Mouse (Mus musculus): ENCODE measurements around the gene Tanc2.

Gene Tanc2

DNA sequence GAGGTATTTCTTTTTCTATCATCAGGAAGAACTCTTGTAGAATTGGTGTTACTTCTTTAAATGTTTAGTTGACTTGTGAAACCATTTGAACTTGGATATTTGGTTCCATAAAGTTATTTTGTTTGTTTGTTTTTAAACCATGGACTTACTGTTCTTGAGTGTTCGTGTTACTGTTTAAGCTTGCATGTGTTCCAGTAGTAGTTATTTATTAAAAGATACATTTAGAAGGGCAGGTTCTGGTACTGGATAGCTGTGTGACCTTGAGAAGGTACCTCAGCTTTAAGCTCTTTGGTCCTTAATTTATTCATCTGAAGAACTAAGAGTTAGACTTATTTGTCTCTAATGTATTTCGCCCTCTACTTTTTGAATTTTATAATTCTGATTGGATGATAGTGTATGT, 64.8 kb downstream of the Tanc2 start:
- DNase-seq = no peak

DNA sequence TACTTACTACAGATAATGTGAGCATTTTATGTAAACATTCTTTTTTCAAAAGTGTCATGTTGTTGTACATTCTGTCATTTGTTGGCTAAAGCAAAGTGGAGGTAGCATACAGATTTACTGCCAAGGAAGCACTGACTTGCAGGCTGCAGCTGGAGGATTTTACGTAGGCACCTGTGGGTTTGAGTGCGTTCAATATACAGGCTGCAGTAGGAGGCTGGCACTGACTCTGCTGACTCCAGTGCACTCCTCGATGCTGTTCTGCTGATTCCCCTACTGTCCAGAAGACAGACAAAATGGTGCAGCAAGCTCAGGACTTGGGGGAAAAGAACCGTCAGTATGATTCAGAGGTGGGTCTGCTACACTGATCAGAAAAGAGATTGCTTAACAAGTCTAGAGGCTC, 65.5 kb downstream of the Tanc2 start:
- DNase-seq = no peak

DNA sequence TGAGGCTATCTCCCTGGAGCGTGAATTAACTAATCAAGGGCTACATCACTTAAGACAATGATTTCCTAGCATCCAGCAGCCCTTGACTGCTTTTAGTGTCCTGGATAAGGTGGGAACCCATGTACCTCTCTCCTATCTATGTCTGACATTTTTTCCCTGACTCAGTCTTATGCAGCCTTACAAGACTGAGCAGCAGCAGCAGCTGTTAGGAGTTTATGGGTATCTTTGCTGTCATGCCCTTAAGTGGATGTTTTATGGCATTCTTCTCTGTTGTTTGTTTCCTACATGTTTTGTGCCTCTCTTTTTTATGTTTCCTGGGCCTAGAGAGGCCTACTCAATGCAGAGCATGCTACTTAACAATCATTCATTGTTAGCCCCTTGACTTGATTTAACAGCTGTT, 78.1 kb downstream of the Tanc2 start:
- DNase-seq = no peak

DNA sequence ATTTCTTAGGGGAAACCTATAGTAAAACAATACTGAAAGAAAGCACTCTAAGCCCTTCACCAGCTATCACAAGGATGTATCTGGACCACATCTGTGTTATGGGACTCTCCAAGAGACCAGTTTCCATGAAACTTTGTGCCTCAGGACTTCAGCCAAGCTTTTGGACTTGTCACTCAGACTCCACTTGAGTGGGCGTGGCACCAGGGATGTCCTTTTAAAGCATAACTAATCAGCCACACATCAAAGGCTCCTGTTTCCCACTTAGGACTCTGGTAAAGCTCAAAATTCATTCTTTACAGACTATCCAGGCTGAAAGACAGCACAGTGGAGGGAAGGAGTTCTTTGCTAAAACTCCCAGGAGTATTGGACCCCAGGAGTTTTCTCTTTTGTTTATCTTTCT, 89.2 kb downstream of the Tanc2 start:
- DNase-seq = no peak

DNA sequence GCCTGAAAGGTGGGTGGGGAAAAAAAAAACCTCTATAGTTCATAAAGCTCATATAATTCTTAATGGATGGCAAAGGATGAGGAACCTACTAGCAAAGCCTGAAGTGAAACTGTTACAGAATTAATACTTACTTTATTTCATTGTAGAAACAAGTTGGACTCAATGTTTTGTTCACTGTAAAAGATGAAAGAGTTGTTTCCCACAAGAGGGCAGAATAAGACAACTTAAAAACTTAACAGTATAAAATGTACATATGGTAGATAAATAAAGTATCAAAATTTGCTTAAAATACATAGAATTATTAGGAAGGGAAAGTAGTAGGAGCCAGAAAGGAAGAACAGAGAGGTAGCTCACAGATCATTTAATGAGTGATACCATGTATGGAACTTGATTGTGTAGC, 95.0 kb downstream of the Tanc2 start:
- DNase-seq = no peak

DNA sequence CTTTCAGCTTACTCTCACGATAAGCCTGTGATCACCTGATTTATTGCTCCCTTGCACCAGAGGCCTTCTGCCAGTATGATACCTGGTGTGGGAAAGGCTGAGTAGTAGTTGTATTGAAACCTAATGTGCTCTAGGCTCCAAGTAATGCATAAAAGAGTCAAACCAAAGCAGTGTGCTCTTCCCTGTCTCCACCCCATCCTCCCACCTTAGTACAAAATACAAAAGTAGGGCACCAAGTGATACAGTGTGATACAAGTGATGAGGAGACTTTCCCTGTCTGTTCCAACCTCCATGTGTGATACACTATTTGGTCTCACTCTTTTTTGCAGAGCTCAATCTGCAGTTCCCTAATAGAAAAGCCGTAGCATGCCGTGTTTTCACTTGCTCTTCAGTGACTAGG, 110.7 kb downstream of the Tanc2 start:
- DNase-seq = no peak

DNA sequence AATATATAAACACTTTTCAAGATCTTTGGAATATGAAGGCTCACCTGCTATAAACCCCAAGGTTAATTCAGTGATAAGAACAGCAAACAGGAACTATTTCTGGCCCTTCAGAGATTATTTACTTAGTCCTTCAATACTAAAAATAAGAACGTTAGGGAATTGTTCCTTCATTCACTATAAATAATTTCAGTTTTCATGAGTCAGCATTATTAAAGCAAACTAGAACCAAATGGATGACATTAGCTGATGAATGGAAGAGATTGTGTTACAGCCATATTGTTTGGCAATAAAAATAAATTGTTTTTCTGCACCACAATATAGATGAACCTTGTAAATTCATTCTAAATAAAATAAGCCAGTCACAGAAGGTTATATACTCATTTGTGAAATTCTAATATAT, 129.9 kb downstream of the Tanc2 start:
- no peak for DNase-seq

DNA sequence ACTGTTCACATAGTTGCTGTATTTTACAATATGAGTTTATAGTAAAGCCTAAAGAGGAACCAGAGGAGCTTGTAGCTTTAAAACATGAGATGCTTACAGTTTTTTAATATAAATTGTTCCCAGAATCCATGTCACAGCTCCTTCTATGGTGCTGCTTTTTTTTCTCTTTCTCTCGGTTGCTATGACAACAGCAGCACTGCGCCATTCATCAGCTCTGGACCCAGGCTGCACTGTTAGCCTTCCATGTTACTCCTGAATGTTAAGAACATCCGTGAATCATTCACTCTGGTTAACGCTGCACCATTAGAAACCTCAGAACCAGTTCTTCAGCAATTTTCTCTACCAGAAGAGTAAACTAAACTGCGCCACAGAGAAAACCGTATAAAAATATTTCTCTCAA, 141.8 kb downstream of the Tanc2 start:
- DNase-seq = peak; percentile 74

DNA sequence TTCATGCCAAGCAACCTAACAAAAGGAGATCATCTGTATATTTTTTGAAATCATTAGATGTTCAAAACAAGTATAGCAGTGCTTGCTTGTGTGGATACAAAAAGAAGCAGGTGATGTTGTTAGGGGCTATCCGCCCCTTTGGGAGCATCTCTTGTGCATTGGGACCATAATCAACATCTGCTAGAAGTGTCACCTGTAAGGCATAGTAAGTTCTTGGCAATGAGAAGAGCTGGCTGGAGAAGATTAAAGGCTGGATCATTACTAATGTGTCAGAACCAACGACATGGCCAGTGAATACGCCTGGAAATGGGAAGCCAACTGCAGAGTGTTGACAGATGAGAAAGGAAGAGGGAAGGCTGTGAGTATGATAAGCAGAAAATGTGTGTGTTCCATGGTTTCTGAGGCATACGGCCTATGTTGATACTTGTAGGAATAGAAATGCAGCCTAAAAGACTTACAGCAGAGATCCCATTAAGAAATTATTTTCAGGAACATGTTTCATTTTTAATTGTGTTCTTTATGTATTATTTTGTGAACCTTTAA, 142.3 kb downstream of the Tanc2 start:
- no peak for DNase-seq

DNA sequence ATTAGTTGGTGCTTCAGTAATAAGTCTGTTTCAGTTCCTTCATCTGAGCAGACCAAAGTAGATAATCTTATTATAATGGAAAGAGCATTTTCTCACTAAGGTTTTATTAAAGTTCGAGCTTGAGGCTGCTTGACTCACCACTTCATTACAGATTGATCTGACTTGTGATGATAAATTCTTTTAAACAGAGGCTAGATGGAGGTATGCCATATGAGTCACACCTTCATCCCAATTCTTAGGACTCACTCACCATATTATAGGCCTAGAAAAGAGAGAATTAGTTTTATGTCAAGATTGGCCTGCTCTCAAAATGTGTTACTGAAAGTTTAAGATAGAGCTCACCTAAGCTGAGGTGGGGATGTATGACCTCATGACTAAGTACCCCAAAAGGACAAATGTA, 153.4 kb downstream of the Tanc2 start:
- no peak for DNase-seq

DNA sequence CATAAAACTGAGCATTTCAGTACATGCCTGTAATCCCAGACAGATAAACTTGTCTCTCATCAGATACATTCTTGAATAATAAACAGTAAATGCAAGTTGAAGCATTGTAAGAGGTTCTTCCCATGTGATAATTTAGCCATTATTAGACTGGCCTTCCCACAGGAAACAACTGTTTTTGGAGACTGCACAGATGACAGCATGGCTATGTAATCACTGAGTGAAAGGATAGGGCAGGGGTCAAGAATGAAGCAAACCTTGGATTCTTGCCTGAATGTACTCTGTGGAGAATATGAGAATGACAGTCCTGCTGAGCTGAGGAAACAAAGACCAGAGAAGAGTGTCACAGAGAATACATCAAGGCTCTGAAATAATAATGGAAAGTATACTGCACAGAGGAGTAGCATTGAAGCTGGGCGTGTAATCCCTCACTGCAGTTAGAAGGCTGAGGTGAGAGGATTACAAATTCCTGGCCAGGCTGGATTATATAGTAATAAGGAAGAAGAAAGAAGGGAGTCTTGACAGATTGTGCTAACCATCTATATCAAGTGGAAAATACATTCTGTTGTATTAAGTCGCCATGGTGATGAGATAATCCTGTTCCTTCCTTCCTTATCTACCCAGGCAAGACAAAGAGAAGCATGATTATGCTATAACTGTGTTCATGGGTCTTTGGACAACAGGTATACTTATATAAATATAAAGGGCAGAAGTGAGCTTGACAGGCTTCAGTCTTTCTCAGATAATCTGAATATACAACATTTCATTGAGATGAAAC, 159.7 kb downstream of the Tanc2 start:
- no peak for DNase-seq

DNA sequence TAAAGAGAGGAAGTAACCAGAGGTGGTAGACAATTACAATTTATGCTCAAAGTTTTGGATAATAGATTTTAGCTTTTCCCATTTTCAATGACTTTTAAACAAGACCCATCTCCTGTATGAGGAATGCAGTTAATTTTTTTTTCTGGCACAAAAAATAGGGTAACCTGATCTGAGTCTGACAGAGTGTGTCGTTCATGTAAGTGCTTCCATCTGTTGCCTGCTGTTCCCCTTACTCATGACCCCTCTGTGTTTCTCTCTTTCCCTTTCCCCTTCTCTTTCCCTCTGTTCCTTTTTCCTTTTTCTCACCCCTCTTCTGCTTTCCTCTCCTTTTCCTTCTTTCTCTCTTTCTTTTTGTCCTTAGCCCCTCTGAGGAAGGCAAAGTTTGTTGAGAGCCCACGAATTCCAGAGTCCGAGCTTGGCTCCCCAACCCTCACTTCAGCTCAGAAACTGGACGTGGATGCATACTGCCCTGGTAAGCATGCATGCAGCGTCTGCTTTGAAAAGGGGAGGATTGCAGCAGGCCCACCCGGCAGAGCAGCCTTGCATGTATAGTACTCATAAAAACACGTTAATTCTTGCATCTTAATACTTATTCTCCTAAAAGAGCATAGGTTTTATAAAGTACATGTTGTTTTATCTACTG, 168.9 kb downstream of the Tanc2 start:
- no peak for DNase-seq

DNA sequence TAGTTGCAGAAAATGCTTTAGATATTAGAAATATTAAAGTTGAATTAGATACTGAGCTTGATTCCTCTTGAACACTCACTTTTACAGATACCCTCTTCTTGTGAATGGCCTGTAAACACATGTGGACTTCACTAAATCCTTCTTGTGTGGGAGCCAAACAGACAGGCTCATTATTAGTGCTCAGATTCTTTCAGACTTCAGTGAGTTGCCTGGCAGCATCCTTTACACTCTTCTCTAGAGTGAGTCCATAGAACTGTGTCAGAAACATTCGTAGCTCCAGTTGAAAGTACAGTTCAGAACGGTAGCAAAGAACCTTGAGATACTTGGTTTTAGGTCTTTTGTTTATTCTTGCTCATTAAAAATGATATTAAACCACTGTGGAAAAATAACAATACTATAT, 169.6 kb downstream of the Tanc2 start:
- DNase-seq = no peak

DNA sequence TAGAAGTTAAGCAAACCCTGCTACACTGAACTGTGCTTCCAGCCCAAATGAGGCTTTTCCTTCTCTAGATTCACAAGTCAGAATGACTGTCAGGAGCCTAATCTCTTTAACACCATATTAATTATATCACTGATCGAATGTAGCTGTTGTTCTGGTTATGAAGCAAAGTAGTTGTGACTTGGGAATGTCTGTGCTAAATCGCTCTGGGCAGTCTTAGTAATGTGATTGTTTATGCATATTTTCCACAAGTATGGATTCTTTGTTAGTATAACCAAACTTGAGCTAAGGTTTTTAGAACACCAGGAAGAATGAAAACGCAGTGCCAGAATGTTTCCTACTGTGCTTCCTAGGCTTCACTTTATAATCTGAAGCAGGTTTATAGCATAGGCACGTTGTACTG, 170.6 kb downstream of the Tanc2 start:
- DNase-seq = no peak

DNA sequence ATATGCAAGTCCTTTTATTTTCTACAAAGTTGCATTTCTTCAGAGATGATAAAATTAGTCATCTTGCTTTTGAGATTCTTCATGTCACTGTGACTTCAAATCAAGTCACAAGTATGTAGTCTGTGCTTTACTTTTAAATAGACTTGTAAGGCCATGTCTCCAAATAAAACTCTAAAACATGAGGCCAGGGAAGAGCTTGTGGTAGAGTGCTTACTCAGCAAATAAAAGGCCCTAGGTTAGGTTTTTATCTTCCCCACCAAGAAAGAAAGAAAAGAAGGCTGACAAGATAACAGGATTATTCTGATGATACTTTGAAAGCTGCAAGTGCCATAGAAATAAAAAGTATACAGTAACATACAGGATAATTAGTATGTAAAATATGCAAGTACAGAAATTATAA, 188.0 kb downstream of the Tanc2 start:
- DNase-seq = no peak

DNA sequence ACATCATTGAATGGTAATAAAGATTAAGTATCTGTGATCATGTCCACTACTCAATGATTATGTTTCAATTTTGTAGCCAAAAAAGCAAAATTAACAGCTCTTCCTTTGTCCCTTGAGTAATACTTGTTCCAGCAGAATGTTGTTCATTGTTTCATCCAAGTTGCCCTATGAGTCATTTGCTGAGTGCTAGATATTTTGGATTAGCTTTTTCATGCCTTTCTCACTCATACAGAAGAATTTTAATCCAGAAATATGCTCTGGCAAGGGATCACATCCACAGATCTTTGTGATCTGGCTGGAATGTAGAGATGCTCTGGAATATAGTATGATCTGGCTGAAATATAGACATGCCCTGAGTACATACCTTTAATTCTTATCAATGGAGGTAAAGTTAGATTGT, 202.7 kb downstream of the Tanc2 start:
- DNase-seq = no peak

DNA sequence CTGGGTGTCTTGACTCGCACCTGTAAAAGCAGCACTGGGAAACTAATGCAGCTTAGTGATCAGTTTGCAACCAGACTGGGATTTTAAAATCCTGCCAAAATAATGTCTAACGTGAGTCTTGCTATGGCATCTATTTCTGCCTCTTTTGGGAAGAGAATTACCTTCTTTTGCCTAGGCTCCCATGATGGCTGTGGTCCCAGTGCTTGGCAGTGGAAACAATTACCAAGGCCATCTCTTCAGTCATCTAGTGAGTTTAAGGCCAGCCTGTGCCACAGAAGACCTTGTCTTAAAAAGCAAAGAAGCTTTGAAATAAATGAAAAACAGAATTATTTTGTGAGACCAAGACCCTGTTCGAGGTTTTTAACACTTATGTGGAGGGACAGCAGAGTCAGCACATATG, 213.9 kb downstream of the Tanc2 start:
- DNase-seq = no peak

DNA sequence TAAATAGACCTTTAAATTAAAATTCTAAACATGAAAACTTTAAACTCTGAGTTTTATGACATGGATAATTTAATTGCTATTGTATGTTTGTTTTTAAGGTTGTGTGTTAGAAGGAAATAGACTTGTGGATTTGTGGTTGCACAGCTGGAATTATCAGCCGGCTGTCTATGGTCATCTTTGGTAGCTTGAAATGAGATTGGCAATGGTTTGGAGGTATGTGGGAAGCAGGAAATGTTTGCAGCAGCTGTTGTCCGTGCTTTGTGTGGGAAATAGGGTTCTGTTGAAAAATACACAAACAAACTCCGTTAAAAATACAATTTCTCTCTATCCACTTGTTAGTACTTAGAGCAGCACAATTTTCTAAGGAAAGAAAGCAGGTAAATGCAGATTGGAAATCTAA, 215.0 kb downstream of the Tanc2 start:
- no peak for DNase-seq

DNA sequence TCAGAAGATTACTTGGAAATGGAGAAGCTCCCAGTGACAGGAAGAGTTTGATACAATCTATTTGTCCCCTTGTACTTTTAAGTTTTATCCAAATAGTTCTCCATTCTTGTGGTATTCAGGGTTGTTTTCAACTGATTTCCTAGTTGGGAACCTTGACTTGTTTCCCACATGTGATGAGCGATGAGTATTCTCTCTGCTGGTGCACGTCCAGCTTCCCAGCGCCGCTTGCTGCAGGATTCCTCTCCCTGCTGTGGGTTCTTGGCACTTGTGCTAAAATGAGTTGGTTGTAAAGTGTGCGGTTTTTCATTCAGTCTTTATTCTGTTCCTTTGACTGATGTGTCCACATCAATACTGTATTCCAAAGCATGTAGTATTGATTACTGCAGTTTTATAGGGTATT, 217.3 kb downstream of the Tanc2 start:
- DNase-seq = no peak

DNA sequence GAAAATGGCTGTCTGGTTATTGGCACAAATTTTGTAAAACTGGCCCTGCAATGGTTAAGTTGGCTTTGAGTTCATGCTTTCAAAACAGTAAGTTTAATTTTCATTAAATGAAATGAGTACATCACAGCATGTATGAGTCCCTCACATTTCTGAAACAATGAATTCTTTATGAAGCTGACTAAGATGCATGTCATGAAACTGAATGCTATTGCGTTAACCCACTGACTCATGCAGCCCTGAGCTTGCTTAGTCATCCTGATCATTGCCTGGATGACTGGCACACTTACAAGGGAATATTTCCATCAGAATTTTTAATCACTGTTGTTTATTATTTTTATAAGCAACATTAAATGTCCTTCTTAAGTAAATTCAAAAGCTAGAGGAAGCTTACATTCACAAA, 233.5 kb downstream of the Tanc2 start:
- DNase-seq = no peak

DNA sequence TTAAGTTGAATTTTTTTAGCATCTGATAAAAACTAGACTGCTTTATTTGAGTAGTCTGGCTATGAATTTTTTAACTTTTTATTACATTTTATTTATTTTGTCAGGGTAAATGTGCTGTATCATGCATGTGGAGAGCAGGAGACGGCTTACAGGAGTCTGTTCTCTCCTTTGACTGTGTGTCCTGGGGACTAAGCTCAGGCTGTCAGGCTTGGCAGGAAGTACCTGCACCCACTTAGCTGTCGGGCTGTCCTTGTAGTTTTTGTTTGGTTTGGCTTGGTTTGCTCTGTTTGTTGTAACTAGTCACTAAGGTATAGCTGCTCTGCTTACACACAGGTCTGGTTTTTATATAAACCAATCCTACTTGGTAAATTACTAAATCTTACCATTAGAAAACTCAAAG, 234.0 kb downstream of the Tanc2 start:
- no peak for DNase-seq

DNA sequence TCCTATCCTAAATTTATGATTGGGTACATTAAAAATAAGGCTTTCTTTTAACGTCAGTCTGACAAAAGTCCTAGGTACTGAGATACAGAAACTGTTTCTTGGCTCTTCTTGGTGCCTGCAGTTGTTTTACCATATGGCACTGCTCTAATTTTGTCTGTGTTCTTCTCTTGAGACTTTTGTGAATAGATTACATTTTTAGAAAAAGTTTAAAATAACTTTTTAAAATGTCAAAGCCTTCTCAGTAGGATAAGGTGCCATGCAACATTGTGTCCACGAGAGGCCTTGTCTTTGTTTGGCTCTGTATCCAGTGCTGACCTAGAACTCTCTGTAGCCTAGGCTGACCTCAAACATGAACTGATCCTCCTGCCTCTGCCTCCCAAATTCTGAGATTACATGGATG, 238.4 kb downstream of the Tanc2 start:
- peak; percentile 53 for DNase-seq

DNA sequence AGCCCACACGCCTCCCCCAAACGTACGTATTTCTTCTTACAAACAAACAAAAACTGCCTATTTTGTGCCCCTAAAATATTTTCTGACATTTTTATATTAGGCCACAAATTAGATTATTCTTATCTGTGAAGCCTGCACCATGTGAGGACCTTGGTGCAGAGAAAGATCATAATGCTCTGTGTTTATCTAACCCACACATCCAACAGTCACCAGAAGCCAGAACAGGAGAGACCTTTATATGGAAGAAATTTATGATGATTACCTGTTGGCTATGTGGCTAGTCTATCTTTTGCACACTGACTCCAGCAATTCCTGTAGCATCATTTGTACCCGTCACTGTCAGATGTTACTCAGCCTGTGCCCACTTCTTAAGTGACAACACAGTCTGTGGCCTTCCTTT, 245.4 kb downstream of the Tanc2 start:
- DNase-seq = no peak

DNA sequence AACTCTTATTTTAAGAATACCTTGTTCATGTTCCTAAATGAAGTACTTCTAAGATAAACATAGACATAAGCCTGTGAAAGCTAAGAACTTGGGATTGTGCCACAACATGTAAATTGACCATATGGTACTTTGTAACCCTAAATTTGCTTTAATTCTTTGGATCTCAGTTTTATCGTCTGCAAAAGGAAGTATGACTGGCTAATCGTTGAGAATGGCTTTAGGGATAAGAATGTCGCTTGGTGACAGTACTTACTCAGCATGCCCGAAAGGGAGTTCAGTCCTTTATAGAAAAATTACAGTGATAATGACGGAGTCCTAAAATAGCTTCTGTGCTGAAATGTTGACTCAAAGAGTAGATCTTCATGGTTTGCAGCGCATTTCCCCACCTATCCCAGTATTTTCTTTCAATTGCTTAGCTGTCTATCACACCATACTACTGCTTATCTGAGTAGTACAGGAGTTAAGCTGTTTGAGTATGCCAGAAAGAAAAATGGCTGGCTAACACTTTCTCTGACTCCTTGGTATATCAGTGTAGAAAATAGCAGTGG, 246.6 kb downstream of the Tanc2 start:
- DNase-seq = no peak

DNA sequence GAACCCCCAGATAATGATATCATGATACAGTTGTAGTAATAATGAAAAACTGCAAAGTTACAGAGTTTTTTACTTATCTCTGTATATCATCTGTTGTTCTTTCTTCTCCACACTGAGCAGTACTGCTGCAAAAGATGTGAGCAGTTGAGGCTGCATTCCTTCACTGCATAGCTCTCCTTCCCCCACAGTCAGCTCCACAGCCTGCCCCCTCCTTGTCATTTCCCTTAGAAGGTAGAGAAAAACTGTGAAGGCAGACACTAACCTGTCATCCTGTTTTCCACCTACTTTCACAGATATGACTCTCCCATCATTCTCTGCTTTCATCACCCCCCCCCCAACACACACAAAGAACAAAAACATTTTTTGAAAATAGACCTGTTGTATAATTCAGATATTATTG, 248.2 kb downstream of the Tanc2 start:
- DNase-seq = no peak

Data from layer of hippocampus, adult 9-11 months (tissue).